Mouse (Mus musculus): ENCODE results near the gene Olfr57.
"Not testable (repeated sequence)": the region's sequence is repeated elsewhere in the genome, so short reads cannot be mapped to it uniquely, and the experiment has no call there.

Gene Olfr57

DNA sequence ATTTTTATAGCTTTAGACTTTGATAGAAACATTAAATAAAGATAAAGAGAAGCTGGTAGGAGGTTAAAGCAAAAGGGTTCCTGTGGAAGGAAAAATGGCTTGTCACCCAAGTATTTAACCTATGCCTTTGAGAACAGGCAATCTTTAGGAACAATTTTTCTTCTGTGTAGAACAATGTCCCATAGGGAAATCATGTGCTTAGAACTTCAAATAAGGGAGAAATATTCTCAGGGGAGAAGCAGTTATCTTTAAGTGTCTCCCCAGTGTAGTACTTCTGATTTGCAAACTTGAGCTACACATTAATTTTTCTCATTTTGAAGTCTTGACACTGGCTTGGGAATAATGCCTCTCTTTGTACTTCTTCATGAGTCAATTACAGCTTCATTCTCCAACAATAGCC lies at the start of gene Olfr57:
Olfr57 (plus strand) TSS at position 301 of the 400 bp plus-strand sequence.
- in situ Hi-C loops (cut with MboI, MseI): no loop called here

DNA sequence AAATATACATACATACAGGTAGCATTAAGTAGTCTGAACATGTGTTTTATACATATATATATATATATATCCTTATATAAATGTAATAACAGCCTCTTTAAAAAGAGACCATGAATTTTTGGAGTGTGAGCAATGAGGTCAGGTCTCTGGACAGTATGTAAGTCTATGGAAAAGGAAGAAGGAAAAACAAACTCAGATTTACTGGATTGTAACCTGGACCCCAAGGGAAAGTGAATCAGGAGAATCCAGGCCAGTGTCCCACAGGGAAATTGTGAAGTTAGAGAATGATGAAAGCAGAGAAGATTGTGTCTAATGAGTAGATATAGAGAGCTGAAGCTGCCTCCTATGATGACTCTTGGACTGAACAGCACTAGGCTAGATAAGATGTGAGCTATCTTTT lies 47.8 kb upstream of the Olfr57 start, which contains the start of gene Olfr1352:
Olfr1352 (plus strand) TSS at position 301 of the 400 bp plus-strand sequence.
- in situ Hi-C loops (cut with MboI, MseI): no loop called here

DNA sequence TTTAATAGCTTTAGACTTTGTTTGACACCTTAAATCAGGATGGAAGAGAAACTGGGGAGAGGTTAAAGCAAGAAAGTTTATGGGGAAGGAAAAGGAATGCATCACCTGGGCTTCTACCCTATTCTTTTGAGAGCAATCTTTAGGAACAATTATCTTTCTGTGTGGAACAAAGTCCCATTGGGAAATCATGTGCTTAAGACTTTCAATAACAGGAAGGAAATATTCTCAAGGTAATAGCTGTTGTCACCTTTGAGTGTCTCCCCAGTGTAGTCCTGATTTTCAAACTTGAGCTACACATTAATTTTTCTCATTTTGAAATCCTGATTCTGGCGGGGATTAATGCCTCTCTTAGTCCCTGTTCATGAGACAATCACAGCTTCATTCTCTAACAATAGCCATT lies 16.4 kb upstream of the Olfr57 start, which contains the start of gene Olfr1351:
Olfr1351 (plus strand) TSS at position 301 of the 400 bp plus-strand sequence.
- in situ Hi-C loops (cut with MboI, MseI): no loop called here

DNA sequence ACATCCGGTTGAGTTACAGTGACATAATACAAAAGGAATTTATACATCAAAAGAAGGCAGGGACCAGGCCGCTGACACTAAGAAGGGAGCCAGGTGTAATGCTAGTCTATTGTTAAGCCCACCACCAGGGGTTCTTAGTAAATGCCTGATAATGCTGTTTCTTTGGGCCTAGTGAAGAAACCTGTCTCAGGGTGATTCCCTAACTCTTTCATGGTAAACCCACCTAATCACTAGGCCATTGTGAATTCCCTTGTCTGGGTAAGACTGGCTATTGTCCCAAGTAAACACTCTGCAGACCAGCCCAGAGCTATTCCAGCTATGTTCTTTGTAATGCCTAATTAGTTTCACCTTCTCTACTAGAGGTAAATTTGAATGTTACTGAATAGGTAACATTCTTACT lies 13.9 kb downstream of the Olfr57 start:
- in situ Hi-C loops (cut with MboI, MseI): not testable (repeated sequence)

DNA sequence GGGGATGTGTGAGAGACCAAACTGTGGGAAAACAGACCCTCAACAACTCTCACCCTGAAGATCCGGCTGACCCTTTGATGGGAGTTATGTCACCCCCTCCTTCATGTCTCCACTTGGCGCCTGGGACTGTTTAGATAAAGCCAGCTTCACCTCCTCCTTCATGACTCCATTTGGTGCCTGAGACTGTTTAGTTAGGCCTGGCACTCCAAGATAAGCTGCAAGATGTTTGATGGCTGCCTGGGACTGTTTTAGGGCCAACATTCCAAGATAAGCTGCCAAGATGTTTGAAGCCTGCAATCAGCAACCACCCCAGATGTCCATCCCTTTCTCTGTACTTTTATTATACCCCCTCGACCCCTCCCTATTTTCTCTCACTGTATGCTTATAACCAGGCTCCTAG lies 28.8 kb downstream of the Olfr57 start:
- in situ Hi-C loops (cut with MboI, MseI): not testable (repeated sequence)

All from T-helper 1 cell (primary cell).